Mouse (Mus musculus) cerebellum, postnatal 14 days (tissue): ENCODE measurements around the gene Ip6k1.

Source experiments
- DNase-seq, 2 experiments: peaks; one replicate each; pipeline ENCODE4 v3.0.0; 2021; ENCODE audit warnings: mixed read lengths in 2 of 2

Ip6k1 gene

GRCm38 (mm10) chr9:108032126-108032525, 29.8 kb downstream of the Ip6k1 start:
- no peak for DNase-seq

GRCm38 (mm10) chr9:108035331-108036156, 33.2 kb downstream of the Ip6k1 start:
- no peak for DNase-seq

- no peak for DNase-seq
Observed at GRCm38 (mm10) chr9:108044751-108045492, 42.6 kb downstream of the Ip6k1 start.

GRCm38 (mm10) chr9:108046582-108046981, 44.3 kb downstream of the Ip6k1 start:
- DNase-seq, result no peak

GRCm38 (mm10) chr9:108047601-108048565, 45.6 kb downstream of the Ip6k1 start:
- no peak for DNase-seq

GRCm38 (mm10) chr9:108048566-108048955, 46.3 kb downstream of the Ip6k1 start:
- DNase-seq, result no peak

GRCm38 (mm10) chr9:108049016-108049455, 46.7 kb downstream of the Ip6k1 start, which contains the start of gene Gmppb:
TSS of gene Gmppb (plus strand) at chr9:108049242.
- peak; percentile 95 to 97 for DNase-seq

GRCm38 (mm10) chr9:108049561-108050251, 47.4 kb downstream of the Ip6k1 start:
- no peak for DNase-seq

GRCm38 (mm10) chr9:108051184-108051930, 49.1 kb downstream of the Ip6k1 start:
- DNase-seq, result no peak

- no peak for DNase-seq
Observed at GRCm38 (mm10) chr9:108051931-108052220, 49.6 kb downstream of the Ip6k1 start.

- no peak for DNase-seq
Observed at GRCm38 (mm10) chr9:108052411-108052810, 50.1 kb downstream of the Ip6k1 start.

GRCm38 (mm10) chr9:108052885-108053664, 50.8 kb downstream of the Ip6k1 start, which contains the start of gene Amigo3:
TSS of gene Amigo3 (plus strand) at chr9:108053159.
- peak; percentile 95 to 97 for DNase-seq

- DNase-seq, result no peak
Observed at GRCm38 (mm10) chr9:108053665-108054225, 51.4 kb downstream of the Ip6k1 start.

GRCm38 (mm10) chr9:108054331-108055040, 52.2 kb downstream of the Ip6k1 start:
- DNase-seq, result no peak

- no peak for DNase-seq
Observed at GRCm38 (mm10) chr9:108055061-108055460, 52.8 kb downstream of the Ip6k1 start.

- no peak for DNase-seq
Observed at GRCm38 (mm10) chr9:108055661-108056237, 53.4 kb downstream of the Ip6k1 start.

GRCm38 (mm10) chr9:108056361-108057261, 54.3 kb downstream of the Ip6k1 start:
- no peak for DNase-seq

- DNase-seq, result no peak
Observed at GRCm38 (mm10) chr9:108057262-108057562, 54.9 kb downstream of the Ip6k1 start.
